Mouse (Mus musculus): ENCODE data around the gene Zc3h10. TPM values are rescaled to one million over a fixed set of nuclear protein-coding genes. Genes with fewer than 3 reads are reported as not detected.

Zc3h10 gene
- polyA plus RNA-seq, 1 experiment from 2014 or later = 16.9 TPM

- WGBS = 20% methylated on average over 7 of the region's 7 CpGs
- Histone ChIP-seq H3K9me3 (replicated peaks; ENCODE audit: low read length) (no peaks in the 10 kb centered on the region), H3K9ac (ENCODE audit: low read depth, low read length) (0 out of 2 replicates have a peak overlapping the region, but pooled peaks have one; percentile 20), H3K36me3 (ENCODE audit: insufficient read depth, low read length) (no peaks in the 10 kb centered on the region), H3K4me2 (ENCODE audit: low read length) (peak overlapping the region; percentile 8; the same call in 1 of the 2 replicates), H3K4me1 (replicated peaks; ENCODE audit: insufficient read depth, low read length) (peaks cover 3% of the 10 kb centered on the region; the same call in 1 of the 2 replicates), H3K27me3 (ENCODE audit: insufficient read depth, low read length) (no peaks in the 10 kb centered on the region), H3K27ac (no peak overlapping the region), H3K4me3 (replicated peaks; ENCODE audit: low read depth, low read length) (no peak overlapping the region)
- peak; percentile 79 for ATAC-seq (replicated peaks; ENCODE audit: low FRiP score, low read depth)
- no peak for TF ChIP-seq CTCF (IDR thresholded peaks at IDR 0.05; ENCODE audit: low read depth)
- peak; percentile 70 for DNase-seq (ENCODE audit: low spot score)
These were observed 36.1 kb upstream of the Zc3h10 start for GRCm38 (mm10) chr10:128583644-128584043.

- Histone ChIP-seq H3K27me3 (ENCODE audit: insufficient read depth, low read length) (no peaks in the 10 kb centered on the region), H3K27ac (no peak overlapping the region), H3K4me2 (ENCODE audit: low read length) (no peak overlapping the region), H3K36me3 (ENCODE audit: insufficient read depth, low read length) (peaks cover 7% of the 10 kb centered on the region; the same call in 1 of the 2 replicates), H3K9ac (ENCODE audit: low read depth, low read length) (no peak overlapping the region), H3K9me3 (replicated peaks; ENCODE audit: low read length) (no peaks in the 10 kb centered on the region), H3K4me3 (replicated peaks; ENCODE audit: low read depth, low read length) (no peak overlapping the region), H3K4me1 (replicated peaks; ENCODE audit: insufficient read depth, low read length) (no peaks in the 10 kb centered on the region; the same call in 1 of the 2 replicates)
- ATAC-seq (replicated peaks; ENCODE audit: low FRiP score, low read depth) (no peak), DNase-seq (ENCODE audit: low spot score) (no peak)
- no peak for TF ChIP-seq CTCF (IDR thresholded peaks at IDR 0.05; ENCODE audit: low read depth)
- WGBS = 80% methylated on average over 4 of the region's 4 CpGs
These were observed 32.2 kb upstream of the Zc3h10 start for GRCm38 (mm10) chr10:128579731-128580130.

GRCm38 (mm10) chr10:128579298-128579697 lies 31.7 kb upstream of the Zc3h10 start:
- H3K9ac ChIP-seq (ENCODE audit: low read depth, low read length) = no peak overlapping the region
- H3K4me3 ChIP-seq (replicated peaks; ENCODE audit: low read depth, low read length) = no peak overlapping the region
- peaks cover 7% of the 10 kb centered on the region; the same call in 1 of the 2 replicates for H3K36me3 ChIP-seq (ENCODE audit: insufficient read depth, low read length)
- ATAC-seq (replicated peaks; ENCODE audit: low FRiP score, low read depth) = no peak
- no peak for TF ChIP-seq CTCF (IDR thresholded peaks at IDR 0.05; ENCODE audit: low read depth)
- H3K4me1 ChIP-seq (replicated peaks; ENCODE audit: insufficient read depth, low read length) = no peaks in the 10 kb centered on the region; the same call in 1 of the 2 replicates
- no peak overlapping the region for H3K27ac ChIP-seq
- H3K4me2 ChIP-seq (ENCODE audit: low read length) = no peak overlapping the region
- WGBS = 77% methylated on average over 3 of the region's 3 CpGs
- no peak for DNase-seq (ENCODE audit: low spot score)
- H3K27me3 ChIP-seq (ENCODE audit: insufficient read depth, low read length) = no peaks in the 10 kb centered on the region
- H3K9me3 ChIP-seq (replicated peaks; ENCODE audit: low read length) = no peaks in the 10 kb centered on the region

GRCm38 (mm10) chr10:128578330-128578729 lies 30.8 kb upstream of the Zc3h10 start:
- no peak for ATAC-seq (replicated peaks; ENCODE audit: low FRiP score, low read depth)
- Histone ChIP-seq H3K4me1 (replicated peaks; ENCODE audit: insufficient read depth, low read length) (no peaks in the 10 kb centered on the region), H3K9me3 (replicated peaks; ENCODE audit: low read length) (no peaks in the 10 kb centered on the region), H3K9ac (ENCODE audit: low read depth, low read length) (no peak overlapping the region), H3K36me3 (ENCODE audit: insufficient read depth, low read length) (peaks cover 7% of the 10 kb centered on the region; the same call in 1 of the 2 replicates), H3K4me3 (replicated peaks; ENCODE audit: low read depth, low read length) (no peak overlapping the region), H3K4me2 (ENCODE audit: low read length) (no peak overlapping the region), H3K27me3 (ENCODE audit: insufficient read depth, low read length) (no peaks in the 10 kb centered on the region), H3K27ac (no peak overlapping the region)
- TF ChIP-seq CTCF (IDR thresholded peaks at IDR 0.05; ENCODE audit: low read depth) = no peak
- WGBS = 67% methylated on average over 11 of the region's 11 CpGs
- DNase-seq (ENCODE audit: low spot score) = no peak

- no peak overlapping the region for H3K27ac ChIP-seq
- no peaks in the 10 kb centered on the region for H3K9me3 ChIP-seq (replicated peaks; ENCODE audit: low read length)
- H3K27me3 ChIP-seq (ENCODE audit: insufficient read depth, low read length) = no peaks in the 10 kb centered on the region
- no peak overlapping the region for H3K9ac ChIP-seq (ENCODE audit: low read depth, low read length)
- H3K36me3 ChIP-seq (ENCODE audit: insufficient read depth, low read length) = peaks cover 10% of the 10 kb centered on the region; the same call in 1 of the 2 replicates
- H3K4me2 ChIP-seq (ENCODE audit: low read length) = no peak overlapping the region
- no peaks in the 10 kb centered on the region for H3K4me1 ChIP-seq (replicated peaks; ENCODE audit: insufficient read depth, low read length)
- no peak for ATAC-seq (replicated peaks; ENCODE audit: low FRiP score, low read depth)
- no peak overlapping the region for H3K4me3 ChIP-seq (replicated peaks; ENCODE audit: low read depth, low read length)
- TF ChIP-seq CTCF (IDR thresholded peaks at IDR 0.05; ENCODE audit: low read depth) = peak; percentile 50
- no peak for DNase-seq (ENCODE audit: low spot score)
- WGBS = 93% methylated on average over 2 of the region's 2 CpGs
These were observed 27.5 kb upstream of the Zc3h10 start for GRCm38 (mm10) chr10:128575063-128575462.

- peaks cover 18% of the 10 kb centered on the region; the same call in 1 of the 2 replicates for H3K36me3 ChIP-seq (ENCODE audit: insufficient read depth, low read length)
- ATAC-seq (replicated peaks; ENCODE audit: low FRiP score, low read depth) = peak; percentile 98
- no peaks in the 10 kb centered on the region for H3K9me3 ChIP-seq (replicated peaks; ENCODE audit: low read length)
- no peaks in the 10 kb centered on the region for H3K27me3 ChIP-seq (ENCODE audit: insufficient read depth, low read length)
- H3K9ac ChIP-seq (ENCODE audit: low read depth, low read length) = peak within 1 kb of the TSS; percentile 80
- TF ChIP-seq CTCF (IDR thresholded peaks at IDR 0.05; ENCODE audit: low read depth) = peak; percentile 11
- H3K4me1 ChIP-seq (replicated peaks; ENCODE audit: insufficient read depth, low read length) = 0 out of 2 replicates have a peak, but pooled peaks cover 8% of the 10 kb centered on the region
- peak within 1 kb of the TSS; percentile 86 for H3K4me2 ChIP-seq (ENCODE audit: low read length)
- peak; percentile 99 for DNase-seq (ENCODE audit: low spot score)
- peak within 1 kb of the TSS; percentile 79 for H3K27ac ChIP-seq
- WGBS = under 1% methylated on average over 58 of the region's 58 CpGs
- H3K4me3 ChIP-seq (replicated peaks; ENCODE audit: low read depth, low read length) = peak within 1 kb of the TSS; percentile 69
These were observed 18.4 kb upstream of the Zc3h10 start, which contains the start of gene Pa2g4 for GRCm38 (mm10) chr10:128565788-128566531. TSS of gene Pa2g4 (minus strand) at chr10:128565987.
